Mouse (Mus musculus) testis, adult 2 months (tissue): ENCODE results near the gene Tti1.

Experiments
- CTCF ChIP-seq: fragments of 200-500 bp; IDR thresholded peaks from 2 replicates; pipeline ENCODE4 v1.5.1; 2012; ENCODE audit warnings: low read depth, mild to moderate bottlenecking, inconsistent platforms, low read length, moderate library complexity; ENCODE audit not compliant: control insufficient read depth, insufficient read depth, insufficient replicate concordance
- POLR2A ChIP-seq: fragments of 200-500 bp; IDR thresholded peaks from 2 replicates; pipeline ENCODE4 v1.6.1; 2012; ENCODE audit warnings: low read depth, mild to moderate bottlenecking, inconsistent platforms, low read length, moderate library complexity; ENCODE audit not compliant: control insufficient read depth

DNA sequence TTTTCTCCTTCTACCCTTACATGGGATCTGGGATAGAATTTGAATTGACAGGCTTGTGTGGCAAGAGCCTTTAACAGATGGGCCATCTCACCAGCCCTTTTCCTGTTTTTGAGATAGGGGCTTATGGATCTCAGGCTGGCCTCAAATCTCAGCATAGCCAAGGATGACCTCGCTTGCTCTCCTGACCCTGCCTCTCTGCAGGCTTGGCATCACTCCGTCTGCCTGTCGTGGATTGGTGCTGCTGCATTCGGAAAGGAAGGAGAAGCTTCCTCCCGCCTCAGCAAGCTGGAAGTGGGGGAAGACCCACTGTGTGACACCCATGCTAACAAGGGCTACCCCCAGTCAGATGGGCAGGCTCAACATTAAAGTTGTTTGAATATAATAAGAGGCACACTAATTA, 49.0 kb downstream of the Tti1 start:
- no peak for TF ChIP-seq CTCF
- no peak for TF ChIP-seq POLR2A
